17 mouse cellular contexts compared by ENCODE assay signal in the genomic region with DNA sequence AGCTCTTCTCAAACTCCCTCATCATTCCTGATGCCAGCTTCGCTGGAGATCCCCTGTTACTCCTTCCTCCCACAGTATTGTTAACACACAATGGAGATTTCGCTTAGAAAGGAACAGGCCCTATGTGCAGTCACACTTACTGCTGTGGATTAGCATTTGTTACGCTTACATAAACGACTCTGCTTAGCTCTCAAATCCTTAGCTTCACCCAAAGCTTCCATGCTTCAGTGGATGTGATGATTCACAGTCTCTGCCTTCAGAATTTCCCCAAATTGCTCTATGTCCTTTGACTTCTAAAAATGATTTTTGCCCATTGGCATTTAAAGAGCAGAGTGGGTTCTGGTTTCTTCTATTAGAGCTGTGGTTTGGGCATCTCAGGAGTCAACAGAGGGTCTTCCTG. TPM values are rescaled to one million over a fixed set of nuclear protein-coding genes. Genes with fewer than 3 reads are reported as not detected.
DNase-seq lines count a peak whose midpoint lies in the region; ATAC-seq and TF ChIP-seq lines count a peak whose summit lies in the region.
"Had no signal": no experiment of that assay in that cellular context is flagged by ENCODE, and none has a peak within 500 bp of the region (broad histone marks: within the 10 kb centered on the region; RNA-seq: fewer than 3 reads in every experiment).

No protein-coding gene starts in this region.

- ATAC-seq in midbrain, embryonic 11.5 days (ENCODE audit: low FRiP score), result no peak
- no peak for ATAC-seq in midbrain, embryonic 13.5 days
- peak; percentile 38 for ATAC-seq in Patski
- ATAC-seq: forebrain, embryonic 14.5 days had no signal

- H3K4me1 ChIP-seq in midbrain, embryonic 11.5 days (ENCODE audit: control insufficient read depth, insufficient read depth, low read length), result no peaks in the 10 kb centered on the region
- H3K4me1 ChIP-seq in midbrain, embryonic 13.5 days (replicated peaks), result no peaks in the 10 kb centered on the region
- H3K4me1 ChIP-seq: heart, embryonic 12.5 days had no signal

- H3K27me3 ChIP-seq in midbrain, embryonic 11.5 days (ENCODE audit: control insufficient read depth, insufficient read depth, low read length), result no peaks in the 10 kb centered on the region
- H3K27me3 ChIP-seq in midbrain, embryonic 13.5 days, result no peaks in the 10 kb centered on the region
- no peaks in the 10 kb centered on the region for H3K27me3 ChIP-seq in Patski
- H3K27me3 ChIP-seq: embryonic facial prominence, embryonic 13.5 days; heart, embryonic 12.5 days had no signal

- DNase-seq in midbrain, embryonic 11.5 days (ENCODE audit: low spot score, missing footprints), result peak; percentile 87
- DNase-seq in NIH3T3 (ENCODE audit: low read depth), result peak; percentile 24
- peak; percentile 66 for DNase-seq in Patski (ENCODE audit: low read depth, low spot score)
- DNase-seq in telencephalon, adult 2 months (ENCODE audit: low read depth, low spot score), result peak; percentile 46
- no peak for DNase-seq in thymus, postnatal 14 days
- DNase-seq: adrenal gland, postnatal 10 days; cerebellum, adult 18-20 months; cerebellum, adult 9-11 months; cerebellum, postnatal 36 days; gastrocnemius, postnatal 10 days had no signal

- WGBS in midbrain, embryonic 11.5 days, result 19% methylated on average over 4 of the region's 4 CpGs
- WGBS in midbrain, embryonic 13.5 days, result 2% methylated on average over 4 of the region's 4 CpGs

- no peak for TF ChIP-seq CTCF in Patski (IDR thresholded peaks at IDR 0.05)

- H3K27ac ChIP-seq in midbrain, embryonic 11.5 days (ENCODE audit: low read depth, low read length), result no peak overlapping the region
- H3K27ac ChIP-seq in midbrain, embryonic 13.5 days, result no peak overlapping the region
- H3K27ac ChIP-seq: embryonic facial prominence, embryonic 13.5 days; hindbrain, embryonic 14.5 days had no signal

- no peak overlapping the region for H3K4me2 ChIP-seq in midbrain, embryonic 11.5 days
- H3K4me2 ChIP-seq in midbrain, embryonic 13.5 days (replicated peaks), result no peak overlapping the region

- no peaks in the 10 kb centered on the region for H3K9me3 ChIP-seq in midbrain, embryonic 11.5 days (ENCODE audit: control insufficient read depth, low read length)
- no peaks in the 10 kb centered on the region for H3K9me3 ChIP-seq in midbrain, embryonic 13.5 days
- H3K9me3 ChIP-seq: embryonic facial prominence, embryonic 13.5 days; heart, embryonic 12.5 days; hindbrain, embryonic 10.5 days had no signal

- POLR2A ChIA-PET in Patski (lab: Charles Lee), result no interaction called here

- H3K4me3 ChIP-seq in midbrain, embryonic 11.5 days (ENCODE audit: low read depth, low read length), result no peak overlapping the region
- no peak overlapping the region for H3K4me3 ChIP-seq in midbrain, embryonic 13.5 days (replicated peaks)
- H3K4me3 ChIP-seq: embryonic facial prominence, embryonic 13.5 days; heart, embryonic 12.5 days had no signal

- in situ Hi-C loops in Patski (cut with MboI; ENCODE audit: low pct_unique_long_range_greater_than_20kb), result loop anchor here (5.0 to 10.0 kb wide), 4 partner anchors 106 to 592 kb away; a partner anchor contains a TSS

- H3K36me3 ChIP-seq in midbrain, embryonic 11.5 days (ENCODE audit: control insufficient read depth, insufficient read depth, low read length), result no peaks in the 10 kb centered on the region
- no peaks in the 10 kb centered on the region for H3K36me3 ChIP-seq in midbrain, embryonic 13.5 days
- H3K36me3 ChIP-seq: embryonic facial prominence, embryonic 13.5 days; heart, embryonic 12.5 days; hindbrain, embryonic 10.5 days had no signal

- CTCF ChIA-PET in Patski (lab: Charles Lee), result interaction anchor here (1.2 to 2.1 kb wide), 5 partner anchors 9 to 109 kb away, joined by 3 to 6 read pairs (median 6); no protein-coding TSS in a partner anchor

- no peak overlapping the region for H3K9ac ChIP-seq in midbrain, embryonic 11.5 days (ENCODE audit: low read length)
- H3K9ac ChIP-seq in midbrain, embryonic 13.5 days (replicated peaks), result no peak overlapping the region
- H3K9ac ChIP-seq: hindbrain, embryonic 14.5 days had no signal

RNA-seq across cellular contexts. Expression of a gene that starts 6.7 kb away (rescaled TPM):
- not detected in 2 replicates for polyA plus RNA-seq in midbrain, embryonic 11.5 days (2014; fragmentation: Nextera tagmentation; extraction: Ambion mirVana)
- not detected in 2 replicates for polyA plus RNA-seq in midbrain, embryonic 13.5 days (2015; fragmentation: Nextera tagmentation; extraction: Ambion mirVana)
- polyA plus RNA-seq in Patski (2021), result not detected
- polyA plus RNA-seq: embryonic facial prominence, embryonic 13.5 days; forebrain, embryonic 14.5 days; heart, embryonic 12.5 days; heart, embryonic 16.5 days; hindbrain, embryonic 10.5 days; hindbrain, embryonic 14.5 days had no signal

RNA-seq across cellular contexts. Expression of a gene that starts 7.7 kb away (rescaled TPM):
- polyA plus RNA-seq in midbrain, embryonic 11.5 days (2014; fragmentation: Nextera tagmentation; extraction: Ambion mirVana), result not detected in 2 replicates
- polyA plus RNA-seq in midbrain, embryonic 13.5 days (2015; fragmentation: Nextera tagmentation; extraction: Ambion mirVana), result not detected in 2 replicates
- polyA plus RNA-seq in Patski (2021), result not detected
- polyA plus RNA-seq: embryonic facial prominence, embryonic 13.5 days; forebrain, embryonic 14.5 days; heart, embryonic 12.5 days; heart, embryonic 16.5 days; hindbrain, embryonic 10.5 days; hindbrain, embryonic 14.5 days had no signal

RNA-seq across cellular contexts. Expression of a gene that starts 10.3 kb away (rescaled TPM):
- not detected in 2 replicates for polyA plus RNA-seq in midbrain, embryonic 11.5 days (2014; fragmentation: Nextera tagmentation; extraction: Ambion mirVana)
- polyA plus RNA-seq in midbrain, embryonic 13.5 days (2015; fragmentation: Nextera tagmentation; extraction: Ambion mirVana), result not detected in 2 replicates
- polyA plus RNA-seq in Patski (2021), result not detected
- polyA plus RNA-seq: embryonic facial prominence, embryonic 13.5 days; forebrain, embryonic 14.5 days; heart, embryonic 12.5 days; heart, embryonic 16.5 days; hindbrain, embryonic 10.5 days; hindbrain, embryonic 14.5 days had no signal

RNA-seq across cellular contexts. Expression of a gene that starts 13.9 kb away (rescaled TPM):
- polyA plus RNA-seq in midbrain, embryonic 11.5 days (2014; fragmentation: Nextera tagmentation; extraction: Ambion mirVana), result not detected in 2 replicates
- polyA plus RNA-seq in midbrain, embryonic 13.5 days (2015; fragmentation: Nextera tagmentation; extraction: Ambion mirVana), result not detected in 2 replicates
- not detected for polyA plus RNA-seq in Patski (2021)
- polyA plus RNA-seq: embryonic facial prominence, embryonic 13.5 days; forebrain, embryonic 14.5 days; heart, embryonic 12.5 days; heart, embryonic 16.5 days; hindbrain, embryonic 10.5 days; hindbrain, embryonic 14.5 days had no signal

RNA-seq across cellular contexts. Expression of a gene that starts 16.5 kb away (rescaled TPM):
- polyA plus RNA-seq in midbrain, embryonic 11.5 days (2014; fragmentation: Nextera tagmentation; extraction: Ambion mirVana), result not detected in 2 replicates
- not detected in 2 replicates for polyA plus RNA-seq in midbrain, embryonic 13.5 days (2015; fragmentation: Nextera tagmentation; extraction: Ambion mirVana)
- polyA plus RNA-seq in Patski (2021), result not detected
- polyA plus RNA-seq: embryonic facial prominence, embryonic 13.5 days; forebrain, embryonic 14.5 days; heart, embryonic 12.5 days; heart, embryonic 16.5 days; hindbrain, embryonic 10.5 days; hindbrain, embryonic 14.5 days had no signal
